Mouse (Mus musculus) thymus, adult 2 months (tissue): ENCODE measurements around the gene Pttg1ip. TPM values are rescaled to one million over a fixed set of nuclear protein-coding genes. Genes with fewer than 3 reads are reported as not detected.

Source experiments
- DNase-seq: peaks from one replicate; pipeline ENCODE4 v3.0.0; 2021
- H3K27ac ChIP-seq: fragments of 200-500 bp; 2 replicates; pipeline ENCODE4 v1.5.1; 2012; ENCODE audit warnings: low read length, control low read depth; ENCODE audit not compliant: control insufficient read depth, insufficient read depth
- H3K27me3 ChIP-seq: fragments of 200-500 bp; 2 replicates; pipeline ENCODE4 v1.6.1; 2012; ENCODE audit warnings: mild to moderate bottlenecking, low read length, moderate library complexity, mixed read lengths; ENCODE audit not compliant: control insufficient read depth, insufficient read depth
- H3K36me3 ChIP-seq: fragments of 200-500 bp; 2 replicates; pipeline ENCODE4 v1.6.1; 2012; ENCODE audit warnings: mild to moderate bottlenecking, low read length, moderate library complexity; ENCODE audit not compliant: control insufficient read depth, insufficient read depth
- H3K4me1 ChIP-seq: fragments of 200-500 bp; replicated peaks from 2 replicates; pipeline ENCODE4 v1.6.1; 2012; ENCODE audit warnings: low read length; ENCODE audit not compliant: control insufficient read depth, insufficient read depth
- H3K4me3 ChIP-seq: fragments of 200-500 bp; 2 replicates; pipeline ENCODE4 v1.5.1; 2012; ENCODE audit warnings: mild to moderate bottlenecking, low read length, control low read depth, moderate library complexity; ENCODE audit not compliant: control insufficient read depth, insufficient read depth
- CTCF ChIP-seq: fragments of 200-500 bp; IDR thresholded peaks from 2 replicates; pipeline ENCODE4 v1.5.1; 2012; ENCODE audit warnings: mild to moderate bottlenecking, control low read depth, low read length, moderate library complexity, borderline replicate concordance; ENCODE audit not compliant: control insufficient read depth, poor library complexity, insufficient read depth; ENCODE audit errors: extremely low read depth
- POLR2A ChIP-seq: fragments of 200-500 bp; IDR thresholded peaks from 2 replicates; pipeline ENCODE4 v1.6.1; 2012; ENCODE audit warnings: mild to moderate bottlenecking, low read length, control low read depth, moderate library complexity; ENCODE audit not compliant: control insufficient read depth, poor library complexity, insufficient read depth; ENCODE audit errors: extremely low read depth
- WGBS: fragments of 180-500 bp; shearing (Covaris S2); methylation state at CpG from one replicate; pipeline ENCODE4 v1.1.7; 2018; 5-methylcytosine and 5-hydroxymethylcytosine counted together
- polyA plus RNA-seq: library from polyadenylated mRNA; depleted of rRNA; stranded (reverse); fragments of >200 nt; gene quantifications from 2 replicates; pipeline ENCODE4 v1.2.3, GENCODE M21; 2012

The Pttg1ip gene
- polyA plus RNA-seq, 1 experiment: 129 TPM

DNA sequence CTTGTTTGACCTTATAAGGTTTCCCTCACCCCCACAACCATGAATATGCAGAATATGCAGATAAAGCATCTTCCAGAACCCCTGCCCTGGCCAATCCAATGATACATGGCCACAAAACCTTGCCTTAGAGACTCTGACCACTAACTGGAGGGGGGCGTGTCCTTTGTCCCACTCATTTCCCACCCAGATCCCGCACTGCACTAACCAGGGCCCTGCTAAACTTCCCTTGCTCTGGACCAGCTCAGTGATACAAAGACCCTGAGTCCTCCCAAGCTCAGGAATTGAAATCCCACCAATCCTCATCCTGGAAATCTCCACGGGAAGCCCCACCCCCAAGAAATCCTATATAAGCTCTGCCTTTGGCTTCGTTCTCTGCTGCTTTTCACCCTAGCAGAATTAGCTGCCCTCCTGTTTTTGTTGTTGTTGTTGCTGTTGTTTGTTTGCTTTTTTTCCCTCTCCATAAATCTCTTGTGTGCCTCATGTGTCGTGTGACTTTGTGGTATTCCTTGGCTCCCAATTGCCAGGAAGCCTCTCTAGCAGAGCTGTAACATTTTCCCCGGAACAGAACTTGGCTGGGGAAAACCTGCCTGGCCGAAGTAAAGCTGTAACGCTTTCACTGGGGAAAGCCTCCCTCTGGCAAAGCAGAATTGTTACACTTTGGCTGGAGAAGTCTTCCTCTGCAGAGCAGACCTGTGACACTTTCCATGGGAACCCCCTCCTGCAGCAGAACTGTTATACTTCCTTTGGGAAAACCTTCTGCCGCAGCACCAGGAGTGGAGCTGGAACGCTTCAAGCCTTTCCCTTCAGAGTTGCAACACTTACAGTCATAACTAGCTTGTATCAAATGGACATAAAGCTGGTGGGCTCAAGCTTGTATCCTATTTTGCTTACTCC is 1.2 kb upstream of the Pttg1ip start:
- Histone ChIP-seq H3K27ac (no peak overlapping the region), H3K27me3 (no peaks in the 10 kb centered on the region), H3K36me3 (no peaks in the 10 kb centered on the region), H3K4me1 (peaks cover 17% of the 10 kb centered on the region), H3K4me3 (no peak overlapping the region)
- no peak for TF ChIP-seq POLR2A
- TF ChIP-seq CTCF: no peak
- no peak for DNase-seq
- 82% methylated on average over 10 of the region's 10 CpGs for WGBS

- Histone ChIP-seq H3K4me1 (peaks cover 17% of the 10 kb centered on the region), H3K36me3 (no peaks in the 10 kb centered on the region), H3K27me3 (no peaks in the 10 kb centered on the region), H3K4me3 (peak overlapping the region; percentile 50), H3K27ac (no peak overlapping the region)
- 14% methylated on average over 8 of the region's 8 CpGs for WGBS
- no peak for DNase-seq
- TF ChIP-seq CTCF: no peak
- no peak for TF ChIP-seq POLR2A
Measured at GRCm38 (mm10) chr10:77581023-77581407, 505 bp upstream of the Pttg1ip start.

DNA sequence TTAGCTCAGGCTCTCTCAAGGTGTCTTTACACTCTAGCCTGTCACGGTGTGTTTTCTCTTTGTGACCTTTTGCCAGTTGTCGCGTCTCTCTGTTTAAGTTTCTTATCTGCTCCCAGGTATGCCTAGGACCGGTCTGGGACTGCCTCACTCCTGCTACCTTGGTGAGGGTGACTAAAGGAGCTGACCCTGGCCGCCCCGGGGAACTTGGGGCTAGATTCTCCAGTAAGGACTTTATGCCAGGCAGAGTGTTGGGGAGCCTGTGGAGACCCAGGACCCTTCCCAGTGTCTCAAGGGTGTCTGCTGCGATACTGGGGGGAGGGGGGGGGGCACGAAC is 732 bp downstream of the Pttg1ip start:
- TF ChIP-seq POLR2A (no peak), CTCF (no peak)
- Histone ChIP-seq H3K27ac (no peak overlapping the region), H3K4me3 (peak overlapping the region; percentile 63), H3K4me1 (peaks cover 17% of the 10 kb centered on the region), H3K36me3 (no peaks in the 10 kb centered on the region), H3K27me3 (no peaks in the 10 kb centered on the region)
- DNase-seq: peak; percentile 19
- 12% methylated on average over 8 of the region's 8 CpGs for WGBS

DNA sequence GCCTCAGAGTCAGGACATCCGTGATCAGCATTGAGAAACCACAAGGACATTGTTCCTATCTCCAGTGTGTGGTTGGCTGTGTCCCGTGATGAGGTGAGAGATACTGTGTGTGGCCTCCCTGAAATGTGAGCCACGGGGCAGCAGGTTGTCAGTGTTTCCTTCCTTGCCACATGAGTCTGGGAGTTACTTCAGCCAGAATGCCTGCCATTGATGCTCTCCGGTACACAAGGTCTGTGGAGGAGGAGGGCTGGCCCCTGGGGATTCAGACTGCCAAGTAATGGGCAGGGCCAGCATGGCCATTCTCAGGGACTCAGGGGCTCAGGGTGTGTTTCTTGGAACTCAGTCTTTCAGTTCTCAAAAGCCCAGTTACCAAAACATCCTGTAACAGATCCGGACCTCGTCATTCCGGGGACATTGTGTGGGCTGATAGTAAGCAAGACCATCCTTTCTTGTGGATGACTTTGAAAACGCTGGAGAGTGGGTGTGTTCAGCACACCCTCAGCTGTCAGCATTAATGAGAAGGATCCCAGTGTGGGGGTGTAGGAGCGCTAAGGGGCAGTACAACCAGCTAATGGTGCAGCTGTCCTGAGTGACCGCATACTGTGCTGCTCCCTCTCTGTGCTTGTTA is 2.4 kb downstream of the Pttg1ip start:
- Histone ChIP-seq H3K27me3 (no peaks in the 10 kb centered on the region), H3K27ac (no peak overlapping the region), H3K4me1 (peaks cover 19% of the 10 kb centered on the region), H3K4me3 (no peak overlapping the region), H3K36me3 (no peaks in the 10 kb centered on the region; the same call in 1 of the 2 replicates)
- WGBS: 50% methylated on average over 10 of the region's 10 CpGs
- DNase-seq: no peak
- no peak for TF ChIP-seq CTCF
- no peak for TF ChIP-seq POLR2A

- H3K4me1 ChIP-seq: peaks cover 21% of the 10 kb centered on the region
Measured at GRCm38 (mm10) chr10:77586637-77587036, 5.1 kb downstream of the Pttg1ip start.

DNA sequence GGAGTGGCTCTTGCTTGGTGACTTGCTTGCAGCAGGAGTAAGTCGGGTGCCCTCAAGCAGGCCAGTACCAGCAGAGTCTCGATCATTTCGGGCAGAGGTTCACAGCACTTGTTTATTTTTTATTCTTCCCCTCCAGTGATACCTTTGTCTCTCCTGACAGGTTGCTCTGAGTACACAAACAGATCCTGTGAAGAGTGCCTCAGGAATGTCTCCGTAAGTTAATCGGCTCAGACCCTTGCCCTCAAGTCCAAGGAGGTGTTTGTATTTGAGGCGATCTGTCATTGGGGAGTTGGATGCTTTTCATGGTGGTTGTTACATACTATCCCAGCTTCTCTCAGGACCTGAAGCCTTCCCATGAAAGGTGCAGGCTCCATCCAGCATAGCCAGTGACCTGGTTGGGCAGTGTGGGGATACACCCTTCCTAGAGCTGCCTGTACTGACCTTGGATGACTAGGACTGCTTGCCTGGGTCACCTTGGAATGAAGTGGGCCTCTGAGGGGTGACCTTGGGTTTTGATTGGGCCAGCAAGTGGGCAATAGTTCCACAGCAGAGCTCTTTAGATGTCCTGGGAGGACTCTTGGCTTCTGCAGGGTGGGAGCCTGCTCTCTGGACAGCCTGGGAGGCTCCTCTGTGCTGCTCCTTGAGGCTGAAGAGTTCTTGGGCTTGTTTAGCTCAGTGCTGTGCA is 5.7 kb downstream of the Pttg1ip start:
- TF ChIP-seq CTCF (no peak), POLR2A (no peak)
- Histone ChIP-seq H3K4me3 (no peak overlapping the region), H3K27ac (no peak overlapping the region), H3K4me1 (peaks cover 19% of the 10 kb centered on the region), H3K36me3 (no peaks in the 10 kb centered on the region; the same call in 1 of the 2 replicates), H3K27me3 (no peaks in the 10 kb centered on the region)
- WGBS: 97% methylated on average over 6 of the region's 6 CpGs
- no peak for DNase-seq

More at GRCm38 (mm10) chr10:77586637-77587036, 5.1 kb downstream of the Pttg1ip start:
- H3K36me3 ChIP-seq: no peaks in the 10 kb centered on the region; the same call in 1 of the 2 replicates
- no peak overlapping the region for H3K27ac ChIP-seq
- H3K4me3 ChIP-seq: no peak overlapping the region
- DNase-seq: no peak
- H3K27me3 ChIP-seq: no peaks in the 10 kb centered on the region
- TF ChIP-seq CTCF (no peak), POLR2A (no peak)
- 97% methylated on average over 3 of the region's 3 CpGs for WGBS
